Mouse (Mus musculus) gastrocnemius, adult 2 months (tissue): ENCODE measurements at regions not wholly inside any gene's neighbourhood (a gene's known extent, or its start where the extent isn't known, plus 50 kb on each side); places are given as distances from the start of the nearest gene placed in this dataset.

Experiments
- DNase-seq: peaks from one replicate; pipeline ENCODE4 v3.0.0; 2022
- H3K27ac ChIP-seq: fragments of 200-600 bp; 2 replicates; pipeline ENCODE4 v1.8.1; 2022; ENCODE audit warnings: mild to moderate bottlenecking
- H3K4me3 ChIP-seq: fragments of 200-600 bp; 2 replicates; pipeline ENCODE4 v1.8.1; 2022; ENCODE audit warnings: mild to moderate bottlenecking, moderate library complexity
- CTCF ChIP-seq: fragments of 200-600 bp; IDR thresholded peaks from 2 replicates; pipeline ENCODE4 v1.8.1; 2022; ENCODE audit warnings: antibody characterized with exemption, mild to moderate bottlenecking, moderate library complexity
- intact Hi-C: fragments of 180-260 bp; cut with DNase I; formaldehyde crosslinking; loops from one replicate; pipeline ENCODE4 v1.15.1; 2025

- intact Hi-C loops: loop anchor here (2.0 kb wide), 1 partner anchor 732 kb away; no protein-coding TSS in a partner anchor
- no peak for DNase-seq
- Histone ChIP-seq H3K27ac (no peak overlapping the region), H3K4me3 (no peak overlapping the region)
- no peak for TF ChIP-seq CTCF
These were observed 165.3 kb upstream of the Spred2 start for GRCm38 (mm10) chr11:19758892-19759291.

- peak overlapping the region; percentile 66 for H3K4me3 ChIP-seq
- TF ChIP-seq CTCF: peak; percentile 92
- intact Hi-C loops: loop anchor here (1.0 to 5.0 kb wide), 2 partner anchors 226 to 884 kb away; no protein-coding TSS in a partner anchor
- DNase-seq: peak; percentile 59
- H3K27ac ChIP-seq: 0 out of 2 replicates have a peak overlapping the region, but pooled peaks have one; percentile 32
These were observed 163.1 kb upstream of the Spred2 start for GRCm38 (mm10) chr11:19760861-19761693.

DNA sequence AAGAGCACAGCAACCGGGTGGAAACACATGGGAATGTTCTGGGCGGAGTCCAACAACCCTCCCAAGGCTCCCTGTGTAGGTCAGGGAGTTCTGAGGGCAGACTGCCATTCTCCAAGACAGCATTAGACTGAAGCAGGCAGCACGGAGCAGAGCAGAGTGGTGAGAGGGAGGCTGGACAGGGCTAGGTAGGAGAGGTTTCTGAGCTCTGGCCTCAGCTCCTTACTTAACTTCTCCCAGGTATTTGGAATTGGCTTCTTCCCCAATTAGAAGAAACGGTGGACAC, 162.5 kb upstream of the Spred2 start:
- no peak for TF ChIP-seq CTCF
- no peak overlapping the region for H3K4me3 ChIP-seq
- intact Hi-C loops: loop anchor here (1.0 to 5.0 kb wide), 2 partner anchors 226 to 884 kb away; no protein-coding TSS in a partner anchor

DNA sequence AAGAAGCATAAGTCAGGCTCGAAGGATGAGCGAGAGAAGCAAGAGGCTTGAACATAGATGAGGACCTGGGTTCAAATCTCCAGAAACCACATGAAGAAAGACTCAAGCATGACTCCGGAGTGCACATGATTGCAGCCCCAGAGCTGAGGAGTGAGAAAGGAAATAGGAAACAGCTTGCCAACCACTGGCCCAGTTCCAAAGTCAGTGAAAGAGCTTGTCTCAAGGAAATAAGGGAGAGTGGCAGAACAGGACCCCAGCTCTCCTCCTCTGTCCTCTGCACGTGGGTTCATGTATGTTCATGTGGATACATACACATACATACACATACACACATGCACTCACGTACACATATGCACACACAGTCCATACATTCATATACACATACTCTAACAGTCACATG, 156.9 kb upstream of the Spred2 start:
- Histone ChIP-seq H3K4me3 (no peak overlapping the region), H3K27ac (no peak overlapping the region)
- intact Hi-C loops: no loop called here
- no peak for DNase-seq
- no peak for TF ChIP-seq CTCF

More for the DNA sequence above, 162.5 kb upstream of the Spred2 start:
- no peak overlapping the region for H3K27ac ChIP-seq
- DNase-seq: no peak

DNA sequence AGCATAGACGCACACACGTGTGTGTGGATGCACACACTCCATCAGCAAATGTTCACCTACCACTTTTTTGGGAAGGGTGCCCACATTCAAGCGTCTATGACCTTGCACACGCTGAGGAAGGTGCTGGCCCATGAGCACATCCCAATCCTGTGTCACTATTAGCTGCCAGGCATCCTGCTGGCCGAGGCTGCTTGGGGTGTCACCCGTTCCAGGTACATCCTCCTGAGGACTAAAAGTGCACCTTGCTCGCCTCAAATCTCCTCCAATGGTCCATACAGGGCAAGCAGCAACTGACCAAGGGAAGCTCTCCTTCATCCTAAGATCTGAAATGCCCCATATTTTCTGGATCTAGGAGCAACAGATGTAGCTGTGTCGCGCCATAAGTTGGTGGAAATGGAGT, 156.3 kb upstream of the Spred2 start:
- H3K27ac ChIP-seq: no peak overlapping the region
- no peak for TF ChIP-seq CTCF
- intact Hi-C loops: no loop called here
- DNase-seq: no peak
- no peak overlapping the region for H3K4me3 ChIP-seq

DNA sequence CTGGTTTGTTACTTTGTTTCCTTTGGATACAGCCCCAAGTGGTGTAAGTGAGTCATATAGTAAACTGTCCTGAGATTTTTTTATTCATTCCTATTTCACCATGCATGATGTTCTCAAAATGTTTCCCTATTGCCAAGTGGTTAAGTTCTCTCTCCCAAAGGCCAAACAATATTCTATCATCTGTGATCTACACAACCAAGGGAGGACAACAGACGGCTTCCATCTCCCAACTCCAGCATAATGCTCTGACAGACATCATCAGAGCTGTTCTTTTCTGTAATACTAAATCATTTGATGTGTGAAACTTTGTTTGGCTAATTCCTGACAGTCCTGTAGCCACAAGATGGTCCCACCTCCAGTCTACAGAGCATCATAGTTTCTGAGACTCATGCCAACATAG, 155.2 kb upstream of the Spred2 start:
- DNase-seq: no peak
- intact Hi-C loops: no loop called here

DNA sequence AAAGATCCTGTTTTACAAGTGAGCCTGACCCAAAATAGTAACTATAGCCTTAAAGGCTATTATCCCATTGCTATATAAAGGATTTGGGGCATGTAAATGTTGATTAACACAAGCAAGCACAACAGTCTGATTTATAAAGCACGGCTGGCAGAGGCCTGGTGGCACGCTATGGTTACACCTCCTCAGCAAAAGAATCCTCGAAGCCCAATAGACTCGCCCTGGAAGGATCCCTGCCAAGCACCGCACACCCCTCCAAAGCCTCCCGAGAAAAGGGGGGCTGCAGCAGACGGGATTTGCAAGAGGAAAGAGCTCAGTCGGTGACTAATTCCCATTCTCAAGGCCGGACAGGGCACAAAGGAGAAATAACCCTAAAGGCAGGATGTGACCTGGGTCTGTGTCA, 150.2 kb upstream of the Spred2 start:
- DNase-seq: no peak
- intact Hi-C loops: no loop called here
- Histone ChIP-seq H3K27ac (no peak overlapping the region), H3K4me3 (no peak overlapping the region)
- no peak for TF ChIP-seq CTCF

More for the DNA sequence above, 155.2 kb upstream of the Spred2 start:
- no peak overlapping the region for H3K4me3 ChIP-seq
- H3K27ac ChIP-seq: no peak overlapping the region
- TF ChIP-seq CTCF: no peak

DNA sequence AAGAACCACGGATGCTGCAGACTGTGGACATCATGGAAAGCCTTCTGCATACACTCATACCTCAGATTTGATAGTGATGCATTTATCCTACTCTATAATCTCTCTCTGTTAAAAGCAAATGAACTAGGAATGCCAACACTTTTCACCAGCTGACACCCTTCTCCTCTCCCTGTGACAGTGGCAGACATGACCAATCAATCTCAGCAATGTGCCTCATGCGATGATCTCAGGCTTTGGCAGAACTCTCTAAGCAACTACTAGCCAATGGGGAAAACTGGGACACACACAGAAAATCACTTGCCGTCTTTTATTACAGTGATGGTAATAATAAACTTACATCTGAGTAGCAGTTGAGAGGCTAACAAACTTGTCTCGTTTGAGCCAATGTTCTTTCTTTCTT, 148.4 kb upstream of the Spred2 start:
- Histone ChIP-seq H3K27ac (no peak overlapping the region), H3K4me3 (no peak overlapping the region)
- no peak for DNase-seq
- intact Hi-C loops: no loop called here
- TF ChIP-seq CTCF: no peak

- no peak for TF ChIP-seq CTCF
- intact Hi-C loops: no loop called here
- Histone ChIP-seq H3K4me3 (no peak overlapping the region), H3K27ac (no peak overlapping the region)
- DNase-seq: no peak
These were observed 147.5 kb upstream of the Spred2 start for GRCm38 (mm10) chr11:19776473-19777200.

DNA sequence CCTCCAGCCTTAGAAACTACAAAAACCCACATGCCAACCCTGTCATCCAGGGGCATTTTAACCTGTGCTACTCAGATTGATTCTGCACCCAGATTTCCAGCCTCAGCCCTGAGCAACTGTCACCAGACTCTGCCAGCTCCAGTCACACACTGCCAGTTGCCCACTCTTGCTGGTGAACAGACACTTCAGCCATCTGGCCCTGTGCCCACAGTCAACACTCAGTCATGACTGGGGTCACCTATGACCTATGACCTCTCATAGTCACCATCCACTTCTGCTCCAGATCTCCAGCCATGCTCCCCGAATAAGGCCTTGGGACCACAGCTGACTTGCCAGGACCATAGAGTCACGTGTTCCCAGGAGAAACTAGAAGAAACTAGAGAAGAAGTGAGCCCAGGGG, 146.0 kb upstream of the Spred2 start:
- Histone ChIP-seq H3K4me3 (no peak overlapping the region), H3K27ac (no peak overlapping the region)
- TF ChIP-seq CTCF: no peak
- no peak for DNase-seq
- intact Hi-C loops: no loop called here

- DNase-seq: no peak
- no peak for TF ChIP-seq CTCF
- intact Hi-C loops: no loop called here
- no peak overlapping the region for H3K4me3 ChIP-seq
- no peak overlapping the region for H3K27ac ChIP-seq
These were observed 139.1 kb upstream of the Spred2 start for GRCm38 (mm10) chr11:19785110-19785509.

DNA sequence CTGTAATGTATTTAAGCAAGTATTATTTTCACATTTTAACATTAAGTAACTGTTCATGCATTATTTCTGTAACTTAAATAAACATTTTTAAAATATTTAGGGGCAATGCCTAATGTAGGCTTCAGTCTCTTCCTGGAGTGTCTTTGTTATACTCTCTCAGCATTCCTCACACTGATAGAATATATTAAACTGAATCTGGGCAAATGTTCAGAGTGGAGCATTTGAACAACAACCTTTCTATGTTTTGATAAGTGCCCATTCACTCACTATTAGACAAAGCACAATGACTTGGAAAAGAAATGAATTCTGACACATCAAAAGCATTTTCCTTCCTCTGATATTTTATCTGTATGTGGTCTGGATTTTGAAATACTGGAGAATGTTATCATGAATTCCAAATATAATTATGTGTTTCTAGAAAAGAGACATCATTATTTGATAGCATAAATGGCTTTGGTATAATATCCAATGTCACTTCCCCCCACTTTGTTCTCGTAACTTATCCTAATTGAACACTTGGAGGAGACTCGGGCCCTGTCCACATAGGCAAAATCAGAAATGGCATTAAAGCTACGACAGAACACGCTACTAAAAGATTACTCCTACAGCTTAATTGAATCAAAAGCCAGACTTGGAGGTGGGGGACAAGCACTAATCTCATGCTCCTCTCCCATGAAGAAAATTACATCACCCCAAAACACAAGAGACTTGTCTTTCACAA, 127.1 kb upstream of the Spred2 start:
- no peak overlapping the region for H3K4me3 ChIP-seq
- no peak overlapping the region for H3K27ac ChIP-seq
- intact Hi-C loops: no loop called here
- no peak for DNase-seq
- TF ChIP-seq CTCF: no peak

DNA sequence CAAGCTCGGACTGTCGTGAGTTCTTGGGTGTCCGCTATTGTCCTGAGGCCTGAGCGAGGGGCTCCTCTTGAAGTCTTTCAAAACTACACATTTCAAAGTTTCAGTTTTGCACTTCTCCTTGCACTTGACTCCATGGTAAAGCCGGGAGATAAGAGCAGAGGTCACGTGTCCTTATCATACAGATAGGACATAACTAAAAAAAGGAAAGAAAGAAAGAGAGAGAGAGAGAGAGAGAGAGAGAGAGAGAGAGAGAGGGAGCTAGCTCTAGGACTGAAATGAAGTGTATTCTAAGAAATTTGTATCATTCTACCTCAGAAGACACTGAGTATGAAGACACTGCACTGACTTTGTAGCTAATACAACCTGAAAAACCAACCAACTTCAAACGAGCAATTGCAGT, 114.8 kb upstream of the Spred2 start:
- H3K27ac ChIP-seq: no peak overlapping the region
- intact Hi-C loops: no loop called here
- no peak for DNase-seq
- no peak overlapping the region for H3K4me3 ChIP-seq
- no peak for TF ChIP-seq CTCF
